Mouse (Mus musculus): ENCODE measurements around the gene Klhl36. TPM values are rescaled to one million over a fixed set of nuclear protein-coding genes. Genes with fewer than 3 reads are reported as not detected.

Gene Klhl36
- total and polyA plus RNA-seq, 2 experiments from 2014 or later = 6.7 to 10.0 TPM

- H3K9ac ChIP-seq (replicated peaks; ENCODE audit: low read depth, low read length) = no peak overlapping the region
- DNase-seq (ENCODE audit: low spot score) (no peak), ATAC-seq (ENCODE audit: insufficient read depth, low read depth) (no peak)
- no peaks in the 10 kb centered on the region for H3K9me3 ChIP-seq (replicated peaks; ENCODE audit: control insufficient read depth, low read length)
- H3K27ac ChIP-seq (ENCODE audit: low read depth) = peak overlapping the region; percentile 2; the same call in 1 of the 2 replicates
- H3K27me3 ChIP-seq (ENCODE audit: control insufficient read depth, insufficient read depth, low read length) = no peaks in the 10 kb centered on the region
- 71% methylated on average over 4 of the region's 4 CpGs for WGBS
- peak overlapping the region; percentile 62 for H3K4me3 ChIP-seq (ENCODE audit: low read depth, low read length)
- H3K4me2 ChIP-seq (ENCODE audit: low read depth, low read length) = peak overlapping the region; percentile 94
- H3K36me3 ChIP-seq (replicated peaks; ENCODE audit: control insufficient read depth, insufficient read depth, low read length) = no peaks in the 10 kb centered on the region
- H3K4me1 ChIP-seq (ENCODE audit: control insufficient read depth, insufficient read depth) = peaks cover 12% of the 10 kb centered on the region; the same call in 1 of the 2 replicates
- TF ChIP-seq CTCF (IDR thresholded peaks at IDR 0.05; ENCODE audit: low read depth) (no peak), EP300 (IDR thresholded peaks at IDR 0.05; ENCODE audit: low read depth) (no peak)
These were observed 23.1 kb upstream of the Klhl36 start for GRCm38 (mm10) chr8:119838983-119839340.

- TF ChIP-seq EP300 (IDR thresholded peaks at IDR 0.05; ENCODE audit: low read depth) (no peak), CTCF (IDR thresholded peaks at IDR 0.05; ENCODE audit: low read depth) (no peak)
- H3K4me1 ChIP-seq (ENCODE audit: control insufficient read depth, insufficient read depth) = peaks cover 13% of the 10 kb centered on the region; the same call in 1 of the 2 replicates
- peak overlapping the region; percentile 54 for H3K9ac ChIP-seq (replicated peaks; ENCODE audit: low read depth, low read length)
- H3K9me3 ChIP-seq (replicated peaks; ENCODE audit: control insufficient read depth, low read length) = no peaks in the 10 kb centered on the region
- 31% methylated on average over 14 of the region's 14 CpGs for WGBS
- peak overlapping the region; percentile 94 for H3K4me2 ChIP-seq (ENCODE audit: low read depth, low read length)
- peak overlapping the region; percentile 62 for H3K4me3 ChIP-seq (ENCODE audit: low read depth, low read length)
- no peaks in the 10 kb centered on the region for H3K36me3 ChIP-seq (replicated peaks; ENCODE audit: control insufficient read depth, insufficient read depth, low read length)
- ATAC-seq (ENCODE audit: insufficient read depth, low read depth) (no peak), DNase-seq (ENCODE audit: low spot score) (no peak)
- H3K27ac ChIP-seq (ENCODE audit: low read depth) = peak overlapping the region; percentile 70
- no peaks in the 10 kb centered on the region for H3K27me3 ChIP-seq (ENCODE audit: control insufficient read depth, insufficient read depth, low read length)
These were observed 22.5 kb upstream of the Klhl36 start for GRCm38 (mm10) chr8:119839419-119840021.

GRCm38 (mm10) chr8:119840275-119840808 is 21.7 kb upstream of the Klhl36 start, which contains the start of gene Cotl1:
Gene Cotl1 (minus strand): TSS chr8:119840544.
- Histone ChIP-seq H3K9ac (replicated peaks; ENCODE audit: low read depth, low read length) (peak within 1 kb of the TSS; percentile 54), H3K27ac (ENCODE audit: low read depth) (peak within 1 kb of the TSS; percentile 70), H3K9me3 (replicated peaks; ENCODE audit: control insufficient read depth, low read length) (no peaks in the 10 kb centered on the region), H3K27me3 (ENCODE audit: control insufficient read depth, insufficient read depth, low read length) (no peaks in the 10 kb centered on the region), H3K4me2 (ENCODE audit: low read depth, low read length) (peak within 1 kb of the TSS; percentile 94), H3K4me1 (ENCODE audit: control insufficient read depth, insufficient read depth) (peaks cover 16% of the 10 kb centered on the region; the same call in 1 of the 2 replicates), H3K4me3 (ENCODE audit: low read depth, low read length) (peak within 1 kb of the TSS; percentile 62), H3K36me3 (replicated peaks; ENCODE audit: control insufficient read depth, insufficient read depth, low read length) (no peaks in the 10 kb centered on the region)
- DNase-seq (ENCODE audit: low spot score) (peak; percentile 96), ATAC-seq (ENCODE audit: insufficient read depth, low read depth) (peak; percentile 97)
- TF ChIP-seq EP300 (IDR thresholded peaks at IDR 0.05; ENCODE audit: low read depth) (no peak), CTCF (IDR thresholded peaks at IDR 0.05; ENCODE audit: low read depth) (no peak)
- WGBS = under 1% methylated on average over 56 of the region's 57 CpGs

- no peak for DNase-seq (ENCODE audit: low spot score)
- no peaks in the 10 kb centered on the region for H3K36me3 ChIP-seq (replicated peaks; ENCODE audit: control insufficient read depth, insufficient read depth, low read length)
- 23% methylated on average over 8 of the region's 8 CpGs for WGBS
- H3K27me3 ChIP-seq (ENCODE audit: control insufficient read depth, insufficient read depth, low read length) = no peaks in the 10 kb centered on the region
- no peaks in the 10 kb centered on the region for H3K9me3 ChIP-seq (replicated peaks; ENCODE audit: control insufficient read depth, low read length)
- peak overlapping the region; percentile 94 for H3K4me2 ChIP-seq (ENCODE audit: low read depth, low read length)
- TF ChIP-seq EP300 (IDR thresholded peaks at IDR 0.05; ENCODE audit: low read depth) (no peak), CTCF (IDR thresholded peaks at IDR 0.05; ENCODE audit: low read depth) (no peak)
- peaks cover 16% of the 10 kb centered on the region; the same call in 1 of the 2 replicates for H3K4me1 ChIP-seq (ENCODE audit: control insufficient read depth, insufficient read depth)
- H3K27ac ChIP-seq (ENCODE audit: low read depth) = 0 out of 2 replicates have a peak overlapping the region, but pooled peaks have one; percentile 36
- ATAC-seq (ENCODE audit: insufficient read depth, low read depth) = no peak
- H3K4me3 ChIP-seq (ENCODE audit: low read depth, low read length) = peak overlapping the region; percentile 62
- H3K9ac ChIP-seq (replicated peaks; ENCODE audit: low read depth, low read length) = peak overlapping the region; percentile 54; the same call in 1 of the 2 replicates
These were observed 21.1 kb upstream of the Klhl36 start for GRCm38 (mm10) chr8:119840905-119841411.

GRCm38 (mm10) chr8:119843444-119843843 is 18.6 kb upstream of the Klhl36 start:
- TF ChIP-seq EP300 (IDR thresholded peaks at IDR 0.05; ENCODE audit: low read depth) (no peak), CTCF (IDR thresholded peaks at IDR 0.05; ENCODE audit: low read depth) (peak; percentile 82)
- no peak overlapping the region for H3K9ac ChIP-seq (replicated peaks; ENCODE audit: low read depth, low read length)
- no peaks in the 10 kb centered on the region for H3K36me3 ChIP-seq (replicated peaks; ENCODE audit: control insufficient read depth, insufficient read depth, low read length)
- H3K27ac ChIP-seq (ENCODE audit: low read depth) = no peak overlapping the region
- no peak overlapping the region for H3K4me3 ChIP-seq (ENCODE audit: low read depth, low read length)
- DNase-seq (ENCODE audit: low spot score) = peak; percentile 74
- WGBS = 4% methylated on average over 4 of the region's 4 CpGs
- no peaks in the 10 kb centered on the region for H3K9me3 ChIP-seq (replicated peaks; ENCODE audit: control insufficient read depth, low read length)
- no peaks in the 10 kb centered on the region for H3K27me3 ChIP-seq (ENCODE audit: control insufficient read depth, insufficient read depth, low read length)
- no peak overlapping the region for H3K4me2 ChIP-seq (ENCODE audit: low read depth, low read length)
- H3K4me1 ChIP-seq (ENCODE audit: control insufficient read depth, insufficient read depth) = peaks cover 16% of the 10 kb centered on the region; the same call in 1 of the 2 replicates
- ATAC-seq (ENCODE audit: insufficient read depth, low read depth) = no peak

Data from heart, postnatal 0 days (tissue).